Mouse (Mus musculus) embryonic stem cell, embryonic (primary cell): ENCODE data around the gene 1700092M07Rik.

Experiments used
- CTCF ChIA-PET, 4 experiments: fragments of 300-600 bp in 2 of 4; fragments of 350-600 bp in 2 of 4; sonication (Branson Sonifier 250); formaldehyde crosslinking; loops; one replicate each; lab custom pipeline; 2022; ENCODE audit warnings: inconsistent platforms in 2 of 4; lab: Charles Lee
- POLR2A ChIA-PET, 4 experiments: fragments of 300-600 bp in 2 of 4; fragments of 350-600 bp in 2 of 4; sonication (Branson Sonifier 250); formaldehyde crosslinking; loops; one replicate each; lab custom pipeline; 2022; ENCODE audit warnings: antibody characterized with exemption in 4 of 4, inconsistent platforms in 1 of 4; lab: Charles Lee

The 1700092M07Rik gene

DNA sequence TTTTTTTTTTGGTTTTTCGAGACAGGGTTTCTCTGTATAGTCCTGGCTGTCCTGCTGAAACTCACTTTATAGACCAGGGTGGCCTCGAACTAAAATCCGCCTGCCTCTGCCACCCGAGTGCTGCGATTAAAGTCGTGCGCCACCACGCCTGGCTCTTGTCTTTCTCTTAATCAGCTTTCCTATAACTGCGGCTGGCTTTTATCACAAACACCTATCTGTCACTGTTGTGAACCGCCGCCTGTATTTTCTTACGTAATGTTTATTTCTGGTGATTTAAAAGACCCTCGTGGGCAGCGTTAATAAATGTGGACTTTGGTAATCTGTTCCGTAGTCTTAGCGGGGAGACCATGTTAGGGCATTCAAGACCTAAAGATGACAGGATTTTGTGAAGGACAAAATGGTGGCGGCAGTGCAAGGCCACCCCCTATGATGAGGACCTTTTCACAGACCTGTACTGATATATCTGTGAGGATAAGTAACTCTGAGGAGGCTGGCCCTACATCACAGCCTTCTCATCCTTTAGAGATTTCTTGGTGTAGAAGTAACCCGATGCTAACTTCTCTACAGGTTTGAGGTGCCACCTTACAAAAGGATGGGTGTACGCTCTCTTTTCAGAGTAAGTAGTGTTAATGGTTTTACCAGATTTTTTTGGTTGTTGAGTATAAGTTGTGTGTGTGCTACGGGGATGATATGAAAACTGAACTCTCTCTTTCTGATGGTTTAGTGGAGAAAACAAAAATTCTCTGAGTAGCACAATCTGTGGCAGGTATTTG, 16.8 kb upstream of the 1700092M07Rik start:
- ChIA-PET POLR2A (interaction anchor here (0.6 to 31.6 kb wide), 228 partner anchors 2 to 1893 kb away, joined by 3 to 1732 read pairs (median 6); partner anchors contain the start of genes 1700092M07Rik (in 3 of the 4), Eef1g (in 3 of the 4), Ganab (in 3 of the 4) and Gng3 (in 3 of the 4)), CTCF (interaction anchor here in 3 of 4 experiments (0.8 to 2.7 kb wide), 8 partner anchors 10 to 243 kb away, joined by 3 to 39 read pairs (median 4); partner anchors contain the start of genes Eef1g (in 1 of the 3) and Stx5a (in 1 of the 3))

DNA sequence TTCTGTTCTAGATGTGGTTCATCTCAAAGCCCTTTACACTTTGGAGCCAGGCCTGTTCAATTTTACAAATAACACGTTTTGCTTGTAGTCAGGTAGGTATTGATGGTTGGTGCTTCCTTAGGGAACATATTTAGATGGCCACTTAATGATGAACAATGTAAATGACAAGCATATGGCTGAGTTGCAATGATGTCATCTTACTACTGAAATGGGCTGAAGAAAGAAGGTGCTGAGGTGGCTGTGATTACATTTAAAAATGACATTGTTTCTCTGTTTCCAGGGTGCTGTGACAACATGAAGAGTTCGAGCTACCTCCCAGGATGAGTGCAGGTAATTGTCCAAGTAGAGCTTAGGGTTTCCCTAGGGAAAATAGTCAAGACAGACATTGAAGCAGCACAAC, 16.1 kb upstream of the 1700092M07Rik start:
- ChIA-PET CTCF (no interaction called here), POLR2A (interaction anchor here (0.7 to 31.6 kb wide), 37 partner anchors 3 to 1666 kb away, joined by 3 to 1732 read pairs (median 13); partner anchors contain the start of genes Nxf1 (in 4 of the 4), 1700092M07Rik (in 3 of the 4), Stx5a (in 3 of the 4) and 1810009A15Rik (in 2 of the 4))

- POLR2A ChIA-PET, result interaction anchor here (0.5 to 31.6 kb wide), 60 partner anchors 3 to 1356 kb away, joined by 3 to 1732 read pairs (median 9); partner anchors contain the start of genes 1700092M07Rik (in 4 of the 4), Nxf1 (in 4 of the 4), Stx5a (in 4 of the 4) and 1810009A15Rik (in 3 of the 4)
- CTCF ChIA-PET, result no interaction called here
Measured at GRCm38 (mm10) chr19:8725081-8725613, 15.4 kb upstream of the 1700092M07Rik start.

- POLR2A ChIA-PET, result interaction anchor here (0.6 to 31.6 kb wide), 65 partner anchors 5 to 1219 kb away, joined by 3 to 1732 read pairs (median 9); partner anchors contain the start of genes 1700092M07Rik (in 4 of the 4), Stx5a (in 4 of the 4), Taf6l (in 4 of the 4) and 1810009A15Rik (in 3 of the 4)
- CTCF ChIA-PET, result interaction anchor here in 1 of 4 experiments (0.7 to 2.6 kb wide), 2 partner anchors 9 kb away, joined by 3 to 21 read pairs; no protein-coding TSS in a partner anchor
Measured at GRCm38 (mm10) chr19:8726609-8727390, 13.7 kb upstream of the 1700092M07Rik start.

DNA sequence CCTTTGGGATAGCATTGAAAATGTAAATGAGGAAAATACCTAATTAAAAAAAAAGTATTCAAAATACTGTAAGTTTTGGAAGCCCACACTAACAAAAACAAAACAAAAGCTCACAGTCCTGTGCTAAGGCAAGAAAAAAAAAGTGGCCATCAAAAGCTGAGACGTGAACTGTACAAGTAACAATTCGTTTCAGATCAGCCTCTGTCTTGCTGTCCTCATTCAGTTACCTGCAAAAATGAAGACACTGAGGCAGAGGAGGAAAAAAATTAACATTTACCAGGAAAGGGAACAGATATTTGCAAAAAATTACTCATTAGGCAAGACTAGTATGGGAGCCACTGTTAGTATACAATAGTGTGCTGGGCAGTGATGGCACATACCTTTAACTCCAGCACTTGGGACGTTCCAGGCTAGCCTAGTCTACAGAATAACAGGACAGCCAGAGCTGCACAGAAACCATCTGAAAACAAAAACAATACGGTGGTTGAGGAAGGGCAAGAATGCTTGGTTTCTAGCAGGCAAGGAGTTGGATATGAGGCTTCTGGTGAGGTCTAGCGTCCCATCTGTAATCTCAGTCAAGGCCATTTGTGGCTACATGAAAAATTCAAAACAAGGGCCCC, 12.9 kb upstream of the 1700092M07Rik start:
- CTCF ChIA-PET, result interaction anchor here in 1 of 4 experiments (1.2 to 2.6 kb wide), 2 partner anchors 9 to 11 kb away, joined by 4 to 21 read pairs; no protein-coding TSS in a partner anchor
- POLR2A ChIA-PET, result interaction anchor here (0.6 to 31.6 kb wide), 81 partner anchors 6 to 1401 kb away, joined by 3 to 1732 read pairs (median 5); partner anchors contain the start of genes 1700092M07Rik (in 4 of the 4), Stx5a (in 4 of the 4), Taf6l (in 4 of the 4) and Tmem179b (in 4 of the 4)

DNA sequence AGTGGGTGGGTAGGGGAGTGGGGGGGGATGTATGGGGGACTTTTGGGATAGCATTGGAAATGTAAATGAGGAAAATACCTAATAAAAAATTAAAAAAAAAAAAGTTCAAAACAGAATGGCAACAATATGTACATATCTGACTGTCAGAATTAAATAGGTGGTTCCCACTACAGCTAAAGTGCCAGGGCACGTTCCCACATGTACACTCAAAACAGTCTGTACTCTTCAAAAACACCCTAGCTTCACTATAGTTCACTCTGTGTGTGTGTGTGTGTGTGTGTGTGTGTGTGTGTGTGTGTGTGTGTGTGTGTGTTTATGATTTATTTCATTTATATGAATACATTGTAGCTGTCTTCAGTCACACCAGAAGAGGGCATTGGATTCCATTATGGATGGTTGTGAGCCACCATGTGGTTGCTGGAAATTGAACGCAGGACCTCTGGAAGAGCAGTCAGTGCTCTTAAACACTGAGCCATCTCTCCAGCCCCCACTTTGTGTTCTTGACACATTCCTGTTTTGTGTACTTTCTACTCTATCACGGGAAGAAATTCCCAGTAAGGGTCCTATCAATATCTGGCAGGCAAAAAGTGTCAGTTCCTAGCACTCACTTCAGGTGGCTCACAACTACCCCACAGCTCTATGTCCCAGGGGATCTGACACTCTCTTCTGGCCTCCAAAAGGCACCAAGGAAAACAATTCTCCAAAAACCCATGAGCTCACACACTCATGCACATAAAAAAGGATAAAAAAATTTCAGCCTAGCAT, 12.0 kb upstream of the 1700092M07Rik start:
- CTCF ChIA-PET, result interaction anchor here in 1 of 4 experiments (0.7 to 2.6 kb wide), 4 partner anchors 10 to 45 kb away, joined by 3 to 21 read pairs (median 4); no protein-coding TSS in a partner anchor
- POLR2A ChIA-PET, result interaction anchor here (0.6 to 31.6 kb wide), 87 partner anchors 5 to 1402 kb away, joined by 3 to 1732 read pairs (median 5); partner anchors contain the start of genes 1700092M07Rik (in 4 of the 4), Stx5a (in 4 of the 4), Taf6l (in 4 of the 4) and Nxf1 (in 3 of the 4)

DNA sequence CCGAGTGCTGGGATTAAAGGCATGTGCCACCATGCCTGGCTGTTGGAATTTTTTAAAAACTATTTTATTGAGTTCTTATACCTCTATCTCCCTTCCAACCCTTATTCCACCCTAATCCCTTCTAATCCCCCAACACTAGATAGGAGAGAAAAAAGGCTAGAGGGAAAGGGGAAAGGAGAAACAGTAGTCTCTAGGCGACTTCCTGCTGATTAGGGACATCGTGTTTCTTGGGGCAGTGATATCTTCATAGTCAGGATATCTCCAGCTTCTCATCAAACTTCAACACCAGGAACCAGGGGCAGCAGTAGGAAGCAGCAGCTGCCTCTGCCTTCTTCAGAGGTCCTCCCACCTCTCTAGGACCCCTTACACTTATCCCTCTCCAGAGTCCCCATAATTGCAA, 6.2 kb upstream of the 1700092M07Rik start:
- POLR2A ChIA-PET, result interaction anchor here in 3 of 4 experiments (0.5 to 31.6 kb wide), 9 partner anchors 11 to 39 kb away, joined by 3 to 1732 read pairs (median 5); partner anchors contain the start of genes Slc3a2 (in 3 of the 3), Nxf1 (in 2 of the 3) and Tmem179b (in 1 of the 3)
- CTCF ChIA-PET, result interaction anchor here in 1 of 4 experiments (0.9 kb wide), 1 partner anchor 11 kb away, joined by 4 read pairs; the partner anchor contains the start of gene Slc3a2

DNA sequence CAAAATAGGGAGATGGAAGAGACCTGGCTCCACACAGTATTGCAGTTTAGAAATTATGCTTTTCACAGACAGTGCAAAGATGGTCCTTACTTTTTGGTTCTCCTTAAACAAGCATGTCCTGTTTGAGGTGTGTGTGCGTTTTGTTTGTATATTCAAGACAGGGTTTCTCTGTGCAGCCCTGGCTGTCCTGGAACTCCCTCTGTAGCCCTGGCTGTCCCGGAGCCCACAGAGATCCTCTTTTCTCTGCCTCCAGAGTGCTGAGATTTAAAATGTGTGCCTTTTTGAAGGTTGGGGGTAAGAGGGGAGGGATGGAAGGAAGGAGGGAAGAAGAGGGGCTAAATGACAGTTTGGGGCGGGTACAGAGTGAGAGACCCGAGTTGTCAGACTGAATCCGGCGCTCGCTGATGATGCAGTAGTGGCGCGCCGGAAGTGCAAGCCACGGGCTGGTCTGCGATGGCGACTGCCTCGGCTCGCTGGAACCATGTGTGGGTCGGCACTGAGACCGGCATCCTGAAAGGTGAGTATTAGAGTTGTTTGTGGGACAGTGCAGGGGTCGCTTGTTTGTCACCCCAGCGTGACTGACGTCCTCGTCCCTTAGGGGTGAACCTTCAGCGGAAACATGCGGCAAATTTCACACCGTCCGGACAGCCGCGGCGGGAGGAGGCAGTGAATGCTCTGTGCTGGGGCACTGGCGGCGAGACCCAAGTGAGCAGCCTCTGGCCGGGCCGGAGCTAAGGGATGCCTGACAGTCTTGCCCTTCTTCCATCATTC, 4.9 kb upstream of the 1700092M07Rik start, which contains the start of gene Wdr74:
Gene Wdr74 (plus strand): TSS at position 439 of the 771 bp plus-strand sequence.
- ChIA-PET CTCF (no interaction called here), POLR2A (interaction anchor here in 3 of 4 experiments (0.6 to 31.6 kb wide), 17 partner anchors 8 to 1417 kb away, joined by 3 to 1732 read pairs (median 5); partner anchors contain the start of genes Slc3a2 (in 3 of the 3), Nxf1 (in 2 of the 3), Hnrnpul2 (in 1 of the 3) and Taf6l (in 1 of the 3))

DNA sequence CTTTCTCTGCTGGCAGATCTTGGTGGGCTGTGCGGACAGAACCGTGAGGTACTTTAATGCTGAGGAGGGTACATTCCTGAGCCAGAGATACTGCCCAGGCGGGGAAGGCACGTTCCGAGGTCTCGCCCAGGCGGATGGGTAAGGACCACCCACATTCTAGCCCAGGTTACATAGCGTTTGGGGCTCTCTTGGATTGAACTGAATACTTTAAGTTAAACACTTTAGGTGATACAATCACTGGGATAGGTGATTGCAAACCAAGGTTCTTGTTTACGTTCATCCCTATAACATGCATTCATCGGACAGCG, 4.4 kb upstream of the 1700092M07Rik start:
- POLR2A ChIA-PET, result interaction anchor here in 3 of 4 experiments (0.6 to 31.6 kb wide), 25 partner anchors 8 to 1418 kb away, joined by 3 to 1732 read pairs (median 7); partner anchors contain the start of genes Nxf1 (in 3 of the 3), Slc3a2 (in 3 of the 3), Hnrnpul2 (in 2 of the 3) and Taf6l (in 2 of the 3)
- CTCF ChIA-PET, result no interaction called here

- CTCF ChIA-PET, result no interaction called here
- POLR2A ChIA-PET, result interaction anchor here (0.7 to 31.6 kb wide), 34 partner anchors 8 to 228 kb away, joined by 3 to 1732 read pairs (median 8); partner anchors contain the start of genes Nxf1 (in 3 of the 4), Slc3a2 (in 3 of the 4), 1810009A15Rik (in 2 of the 4) and Gm49416 (in 2 of the 4)
Measured at GRCm38 (mm10) chr19:8738911-8739310, 1.6 kb upstream of the 1700092M07Rik start.

DNA sequence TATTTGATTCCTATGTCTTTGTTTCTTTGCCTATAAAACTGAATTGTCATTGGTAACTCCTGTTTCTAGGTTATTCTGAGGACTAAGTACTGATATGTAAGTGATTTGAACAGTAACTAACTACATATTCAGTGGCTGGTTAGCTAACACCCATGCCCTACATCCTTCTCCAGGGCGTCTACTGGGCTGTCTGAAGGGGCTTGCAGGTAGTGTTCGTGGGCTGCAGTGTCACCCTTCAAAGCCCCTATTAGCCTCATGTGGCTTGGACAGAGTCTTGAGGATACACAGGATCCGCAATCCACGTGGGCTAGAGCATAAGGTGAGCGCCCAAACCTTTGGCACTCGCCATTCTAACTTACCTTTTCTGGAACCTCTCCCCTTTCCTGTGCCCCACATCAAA, 872 bp upstream of the 1700092M07Rik start:
- CTCF ChIA-PET, result interaction anchor here in 2 of 4 experiments (0.9 to 1.7 kb wide), 2 partner anchors 21 to 22 kb away, joined by 5 to 17 read pairs; no protein-coding TSS in a partner anchor
- POLR2A ChIA-PET, result interaction anchor here (0.7 to 31.6 kb wide), 34 partner anchors 11 to 328 kb away, joined by 3 to 1732 read pairs (median 10); partner anchors contain the start of genes Nxf1 (in 3 of the 4), Slc3a2 (in 3 of the 4), Hnrnpul2 (in 2 of the 4) and Taf6l (in 2 of the 4)

DNA sequence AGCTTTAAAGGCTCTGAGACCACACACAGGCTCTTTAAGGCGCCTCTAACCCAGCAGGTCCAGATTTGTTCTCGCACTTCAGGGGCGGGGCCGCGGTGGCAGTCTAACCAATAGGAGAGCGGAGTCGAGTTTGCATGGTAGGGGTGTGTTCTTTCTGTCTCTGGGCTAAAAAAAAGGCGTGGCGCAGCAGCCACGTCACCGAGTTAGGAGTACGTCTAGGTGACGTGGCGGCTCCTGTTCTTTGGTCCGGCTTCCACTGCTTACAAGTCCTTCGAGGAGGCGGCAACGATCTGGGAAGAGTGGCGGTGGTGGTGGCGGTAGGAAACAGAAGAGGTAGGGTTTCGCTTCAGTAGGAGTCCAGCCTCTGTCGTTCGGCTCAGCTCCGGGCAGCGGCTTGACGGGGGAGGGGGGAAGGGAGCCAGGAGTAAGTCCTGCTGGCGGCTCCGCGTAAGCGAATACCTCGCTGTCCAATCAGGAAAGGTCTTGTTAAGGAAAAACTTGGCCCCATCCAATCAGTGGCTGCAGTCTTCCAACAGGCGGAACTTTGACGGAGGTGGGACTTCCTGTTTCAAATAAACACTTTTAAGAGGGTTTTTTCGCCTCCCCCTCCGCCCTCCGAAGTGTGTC, 838 bp downstream of the 1700092M07Rik start, which contains the start of gene Stx5a:
Gene Stx5a (plus strand): TSS at position 171 of the 627 bp plus-strand sequence.
- ChIA-PET CTCF (interaction anchor here in 3 of 4 experiments (0.5 to 1.7 kb wide), 5 partner anchors 18 to 58 kb away, joined by 3 to 17 read pairs (median 3); partner anchors contain the start of gene Slc3a2 (in 1 of the 3)), POLR2A (interaction anchor here (0.6 to 31.6 kb wide), 65 partner anchors 9 to 1770 kb away, joined by 3 to 1732 read pairs (median 6); partner anchors contain the start of genes 1810009A15Rik (in 3 of the 4), Gm49416 (in 3 of the 4), Nxf1 (in 3 of the 4) and Slc3a2 (in 3 of the 4))

- ChIA-PET CTCF (no interaction called here), POLR2A (interaction anchor here (0.5 to 31.6 kb wide), 36 partner anchors 9 to 247 kb away, joined by 3 to 1732 read pairs (median 10); partner anchors contain the start of genes 1810009A15Rik (in 3 of the 4), Gm49416 (in 3 of the 4), Slc3a2 (in 3 of the 4) and Taf6l (in 3 of the 4))
Measured at GRCm38 (mm10) chr19:8742176-8742575, 1.7 kb downstream of the 1700092M07Rik start.

GRCm38 (mm10) chr19:8745382-8745781, 4.9 kb downstream of the 1700092M07Rik start:
- POLR2A ChIA-PET, result interaction anchor here in 3 of 4 experiments (0.6 to 31.6 kb wide), 8 partner anchors 11 to 26 kb away, joined by 3 to 1732 read pairs (median 38); partner anchors contain the start of genes Nxf1 (in 3 of the 3), Slc3a2 (in 3 of the 3), Tmem179b (in 1 of the 3) and Tmem223 (in 1 of the 3)
- CTCF ChIA-PET, result interaction anchor here in 1 of 4 experiments (1.5 kb wide), 1 partner anchor 11 kb away, joined by 3 read pairs; the partner anchor contains the start of gene Nxf1
